Mouse (Mus musculus) heart, embryonic 11.5 days (tissue): ENCODE data around the gene Scube2. TPM values are rescaled to one million over a fixed set of nuclear protein-coding genes. Genes with fewer than 3 reads are reported as not detected.

ENCODE experiments used
- ATAC-seq: fragments of 200-750 bp; cut with Nextera tagmentation; replicated peaks from 2 replicates; pipeline ENCODE4 v1.8.0; 2017; ENCODE audit warnings: moderate library complexity; ENCODE audit not compliant: insufficient number of reproducible peaks, low FRiP score, low TSS enrichment
- H3K27ac ChIP-seq: fragments of 300-500 bp; sonication (generic); 2 replicates; pipeline ENCODE4 v1.5.1; 2014; ENCODE audit warnings: mild to moderate bottlenecking, low read depth, low read length
- H3K27me3 ChIP-seq: fragments of 300-500 bp; sonication (generic); 2 replicates; pipeline ENCODE4 v1.6.1; 2014; ENCODE audit warnings: mild to moderate bottlenecking, low read length, mixed read lengths; ENCODE audit not compliant: control insufficient read depth, insufficient read depth
- H3K36me3 ChIP-seq: fragments of 300-500 bp; sonication (generic); 2 replicates; pipeline ENCODE4 v1.6.1; 2014; ENCODE audit warnings: mild to moderate bottlenecking, low read length, moderate library complexity, mixed read lengths; ENCODE audit not compliant: control insufficient read depth, insufficient read depth
- H3K4me1 ChIP-seq: fragments of 300-500 bp; sonication (generic); 2 replicates; pipeline ENCODE4 v1.6.1; 2014; ENCODE audit warnings: low read length; ENCODE audit not compliant: control insufficient read depth, insufficient read depth
- H3K4me2 ChIP-seq: fragments of 300-500 bp; sonication (generic); 2 replicates; pipeline ENCODE4 v1.6.1; 2014; ENCODE audit warnings: mild to moderate bottlenecking, moderate library complexity
- H3K4me3 ChIP-seq: fragments of 300-500 bp; sonication (generic); 2 replicates; pipeline ENCODE4 v1.5.1; 2014; ENCODE audit warnings: low read depth, low read length
- H3K9ac ChIP-seq: fragments of 300-500 bp; sonication (generic); 2 replicates; pipeline ENCODE4 v1.6.1; 2014; ENCODE audit warnings: mild to moderate bottlenecking, low read depth, low read length, moderate library complexity
- H3K9me3 ChIP-seq: fragments of 300-500 bp; sonication (generic); replicated peaks from 2 replicates; pipeline ENCODE4 v1.6.1; 2016; ENCODE audit warnings: low read length; ENCODE audit not compliant: control insufficient read depth
- WGBS: fragments of 180-500 bp; shearing (Covaris S2); extraction: QIAGEN DNeasy Blood & Tissue Kit; methylation state at CpG from one replicate; pipeline ENCODE4 v1.1.7; 2014; ENCODE audit not compliant: insufficient replicate concordance; 5-methylcytosine and 5-hydroxymethylcytosine counted together
- polyA plus RNA-seq: library from polyadenylated mRNA; unstranded; fragments of >200 nt; fragmentation: Nextera tagmentation; extraction: Ambion mirVana; gene quantifications from 2 replicates; pipeline ENCODE4 v1.2.1, GENCODE M21; 2014

The Scube2 gene
- 8.1 and 9.8 TPM in 2 replicates for polyA plus RNA-seq

- H3K9ac ChIP-seq = peak within 1 kb of the TSS; percentile 59
- H3K9me3 ChIP-seq = no peaks in the 10 kb centered on the region
- H3K4me1 ChIP-seq = peaks cover 2% of the 10 kb centered on the region
- under 1% methylated on average over 45 of the region's 69 CpGs for WGBS
- peak within 1 kb of the TSS; percentile 72 for H3K4me2 ChIP-seq
- peaks cover 18% of the 10 kb centered on the region for H3K27me3 ChIP-seq
- H3K36me3 ChIP-seq = no peaks in the 10 kb centered on the region
- peak within 1 kb of the TSS; percentile 67 for H3K4me3 ChIP-seq
- no peak within 1 kb of the TSS for H3K27ac ChIP-seq
- ATAC-seq = peak; percentile 79
Observed at GRCm38 (mm10) chr7:109865370-109866229, at the start of gene Scube2. Gene Scube2, minus strand, starts transcription at chr7:109865679.

- Histone ChIP-seq H3K4me3 (no peak overlapping the region), H3K4me1 (no peaks in the 10 kb centered on the region), H3K27ac (no peak overlapping the region), H3K4me2 (no peak overlapping the region), H3K36me3 (peaks cover 39% of the 10 kb centered on the region), H3K9ac (no peak overlapping the region), H3K27me3 (no peaks in the 10 kb centered on the region), H3K9me3 (peaks cover 3% of the 10 kb centered on the region; the same call in 1 of the 2 replicates)
- ATAC-seq = no peak
- 91% methylated on average over 2 of the region's 2 CpGs for WGBS
Observed at GRCm38 (mm10) chr7:109906165-109906564, 40.7 kb upstream of the Scube2 start.

- no peak overlapping the region for H3K4me2 ChIP-seq
- H3K27me3 ChIP-seq = no peaks in the 10 kb centered on the region
- no peak overlapping the region for H3K27ac ChIP-seq
- H3K4me1 ChIP-seq = no peaks in the 10 kb centered on the region
- ATAC-seq = no peak
- peaks cover 41% of the 10 kb centered on the region for H3K36me3 ChIP-seq
- WGBS = 85% methylated on average over 9 of the region's 9 CpGs
- H3K4me3 ChIP-seq = no peak overlapping the region
- H3K9ac ChIP-seq = no peak overlapping the region
- H3K9me3 ChIP-seq = no peaks in the 10 kb centered on the region
Observed at GRCm38 (mm10) chr7:109900921-109901320, 35.4 kb upstream of the Scube2 start.

GRCm38 (mm10) chr7:109898911-109899310 lies 33.4 kb upstream of the Scube2 start:
- H3K4me2 ChIP-seq = no peak overlapping the region
- no peaks in the 10 kb centered on the region for H3K27me3 ChIP-seq
- H3K9ac ChIP-seq = no peak overlapping the region
- no peak overlapping the region for H3K4me3 ChIP-seq
- no peaks in the 10 kb centered on the region for H3K4me1 ChIP-seq
- H3K36me3 ChIP-seq = peaks cover 35% of the 10 kb centered on the region
- H3K27ac ChIP-seq = no peak overlapping the region
- no peak for ATAC-seq
- no peaks in the 10 kb centered on the region for H3K9me3 ChIP-seq

GRCm38 (mm10) chr7:109892530-109892929 lies 27.1 kb upstream of the Scube2 start:
- H3K4me1 ChIP-seq = no peaks in the 10 kb centered on the region
- 32% methylated on average over 3 of the region's 3 CpGs for WGBS
- no peak; the same call in 1 of the 2 replicates for ATAC-seq
- H3K4me2 ChIP-seq = no peak overlapping the region
- no peaks in the 10 kb centered on the region for H3K9me3 ChIP-seq
- H3K36me3 ChIP-seq = peaks cover 9% of the 10 kb centered on the region; the same call in 1 of the 2 replicates
- no peak overlapping the region for H3K4me3 ChIP-seq
- H3K27me3 ChIP-seq = no peaks in the 10 kb centered on the region
- H3K9ac ChIP-seq = no peak overlapping the region
- H3K27ac ChIP-seq = no peak overlapping the region

- H3K27me3 ChIP-seq = no peaks in the 10 kb centered on the region
- H3K4me3 ChIP-seq = no peak overlapping the region
- ATAC-seq = no peak
- 90% methylated on average over 4 of the region's 4 CpGs for WGBS
- no peak overlapping the region for H3K9ac ChIP-seq
- H3K36me3 ChIP-seq = peaks cover 12% of the 10 kb centered on the region; the same call in 1 of the 2 replicates
- peaks cover under 1% of the 10 kb centered on the region; the same call in 1 of the 2 replicates for H3K9me3 ChIP-seq
- H3K4me2 ChIP-seq = no peak overlapping the region
- no peaks in the 10 kb centered on the region for H3K4me1 ChIP-seq
- no peak overlapping the region for H3K27ac ChIP-seq
Observed at GRCm38 (mm10) chr7:109891786-109892185, 26.3 kb upstream of the Scube2 start.

- ATAC-seq = no peak
- 93% methylated on average over 2 of the region's 2 CpGs for WGBS
- H3K36me3 ChIP-seq = peaks cover 10% of the 10 kb centered on the region; the same call in 1 of the 2 replicates
- H3K9me3 ChIP-seq = peaks cover 3% of the 10 kb centered on the region; the same call in 1 of the 2 replicates
- H3K27me3 ChIP-seq = no peaks in the 10 kb centered on the region
- H3K4me2 ChIP-seq = no peak overlapping the region
- H3K4me3 ChIP-seq = no peak overlapping the region
- no peaks in the 10 kb centered on the region for H3K4me1 ChIP-seq
- no peak overlapping the region for H3K27ac ChIP-seq
- H3K9ac ChIP-seq = no peak overlapping the region
Observed at GRCm38 (mm10) chr7:109890256-109890655, 24.8 kb upstream of the Scube2 start.

- Histone ChIP-seq H3K9ac (no peak overlapping the region), H3K4me1 (no peaks in the 10 kb centered on the region), H3K4me2 (no peak overlapping the region), H3K36me3 (peaks cover 10% of the 10 kb centered on the region; the same call in 1 of the 2 replicates), H3K27me3 (no peaks in the 10 kb centered on the region), H3K27ac (no peak overlapping the region), H3K4me3 (no peak overlapping the region), H3K9me3 (peaks cover 3% of the 10 kb centered on the region; the same call in 1 of the 2 replicates)
- ATAC-seq = no peak
- WGBS = 79% methylated on average over 5 of the region's 5 CpGs
Observed at GRCm38 (mm10) chr7:109889300-109889699, 23.8 kb upstream of the Scube2 start.
